Mouse (Mus musculus) kidney, adult 9 months (tissue): ENCODE data around the gene Borcs6.

Experiments used
- DNase-seq: peaks from one replicate; pipeline ENCODE4 v3.0.0; 2022

Borcs6 gene

DNA sequence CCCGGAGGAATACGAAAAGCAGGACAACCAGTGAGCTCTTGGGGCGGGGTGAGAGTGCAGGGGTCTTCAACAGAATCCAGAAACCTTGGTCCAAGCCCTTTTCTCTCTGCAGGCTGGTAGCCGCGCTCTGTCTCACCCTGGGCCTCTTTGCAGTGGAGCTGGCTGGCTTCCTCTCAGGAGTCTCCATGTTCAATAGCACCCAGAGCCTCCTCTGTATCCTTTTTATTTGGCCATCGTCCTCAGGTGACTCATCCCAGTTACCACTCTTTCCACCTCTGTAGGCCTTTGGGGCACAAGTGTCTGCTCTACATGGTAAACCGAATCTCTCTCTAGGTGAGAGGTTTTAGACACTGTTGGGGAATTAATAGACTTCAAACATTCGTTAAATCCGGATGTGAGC is 11.7 kb downstream of the Borcs6 start:
- DNase-seq = no peak

DNA sequence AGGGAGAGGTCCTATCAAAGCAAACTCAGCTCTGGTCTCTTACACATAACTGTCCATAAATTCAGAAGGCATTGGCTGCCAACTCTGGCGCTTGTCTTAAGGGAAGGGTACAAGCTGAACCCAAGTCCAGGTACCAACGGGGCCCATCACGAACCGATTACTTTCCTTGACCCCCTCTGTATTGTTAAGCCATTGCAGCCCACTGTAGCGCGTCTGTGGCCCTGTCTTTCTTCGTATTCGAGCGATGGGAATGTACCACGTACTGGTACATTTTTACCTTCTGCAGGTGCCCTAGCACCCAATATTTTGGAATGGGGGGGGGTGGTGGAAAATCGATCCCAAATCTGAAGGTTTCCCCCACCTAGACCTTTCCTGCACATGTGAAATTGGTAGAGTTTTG is 12.7 kb downstream of the Borcs6 start:
- no peak for DNase-seq

DNA sequence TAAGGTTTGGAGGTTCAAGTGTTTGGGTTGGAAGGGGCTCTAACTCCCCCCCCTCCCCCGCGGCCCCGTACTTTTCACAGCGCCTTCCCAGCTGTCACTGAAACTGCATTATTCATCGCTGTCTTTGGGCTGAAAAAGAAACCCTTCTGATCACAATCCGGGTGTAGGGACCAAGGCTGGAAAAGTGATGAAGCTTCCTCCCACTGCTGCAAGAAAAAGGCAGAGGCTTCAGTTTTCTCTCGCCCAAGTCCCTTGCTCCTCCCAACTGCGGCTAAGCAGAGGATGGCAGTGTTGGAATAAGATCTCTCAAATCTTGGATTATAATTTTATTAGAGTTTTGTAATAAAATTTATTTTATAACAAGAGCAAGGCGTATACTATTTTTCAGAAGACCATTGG is 13.1 kb downstream of the Borcs6 start:
- DNase-seq = no peak

DNA sequence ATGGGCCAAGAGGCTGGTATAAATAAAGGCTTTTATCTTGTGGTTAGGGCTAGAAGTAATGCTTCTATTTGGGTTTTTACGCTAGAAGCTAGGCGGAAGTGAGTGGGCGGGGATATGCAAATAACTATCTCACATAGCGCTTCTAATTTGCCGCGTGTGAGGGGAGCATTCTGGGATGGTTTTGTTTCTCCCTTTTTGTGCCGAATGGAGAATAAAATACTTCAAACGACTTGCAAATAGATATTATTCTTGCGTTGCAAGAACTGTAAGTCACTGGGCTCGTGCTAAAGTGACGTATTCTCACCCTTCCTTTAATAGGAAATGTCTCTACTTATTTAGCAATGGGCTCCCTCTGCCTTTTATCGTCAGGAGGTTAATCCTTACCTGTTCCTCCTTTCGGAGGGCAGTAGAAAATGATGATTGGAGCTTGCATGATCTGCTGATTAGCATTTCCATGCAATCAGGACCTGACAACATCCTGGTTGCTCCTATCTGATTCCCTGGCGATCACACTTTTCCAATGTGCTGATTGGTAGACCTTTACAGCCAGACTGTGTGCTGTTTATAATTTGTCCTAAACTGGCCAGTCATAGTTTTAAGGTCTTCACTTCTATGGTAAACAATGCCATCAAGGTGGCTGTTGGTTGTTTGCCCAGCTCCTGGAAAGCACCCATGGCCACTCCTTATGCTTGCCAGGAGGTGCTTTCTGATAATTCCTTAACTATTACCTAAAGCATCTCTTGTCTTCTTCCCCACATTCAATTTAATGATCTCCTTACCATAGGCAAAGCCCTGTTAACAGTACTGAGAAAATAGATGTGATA is 13.8 kb downstream of the Borcs6 start:
- DNase-seq = peak; percentile 96

DNA sequence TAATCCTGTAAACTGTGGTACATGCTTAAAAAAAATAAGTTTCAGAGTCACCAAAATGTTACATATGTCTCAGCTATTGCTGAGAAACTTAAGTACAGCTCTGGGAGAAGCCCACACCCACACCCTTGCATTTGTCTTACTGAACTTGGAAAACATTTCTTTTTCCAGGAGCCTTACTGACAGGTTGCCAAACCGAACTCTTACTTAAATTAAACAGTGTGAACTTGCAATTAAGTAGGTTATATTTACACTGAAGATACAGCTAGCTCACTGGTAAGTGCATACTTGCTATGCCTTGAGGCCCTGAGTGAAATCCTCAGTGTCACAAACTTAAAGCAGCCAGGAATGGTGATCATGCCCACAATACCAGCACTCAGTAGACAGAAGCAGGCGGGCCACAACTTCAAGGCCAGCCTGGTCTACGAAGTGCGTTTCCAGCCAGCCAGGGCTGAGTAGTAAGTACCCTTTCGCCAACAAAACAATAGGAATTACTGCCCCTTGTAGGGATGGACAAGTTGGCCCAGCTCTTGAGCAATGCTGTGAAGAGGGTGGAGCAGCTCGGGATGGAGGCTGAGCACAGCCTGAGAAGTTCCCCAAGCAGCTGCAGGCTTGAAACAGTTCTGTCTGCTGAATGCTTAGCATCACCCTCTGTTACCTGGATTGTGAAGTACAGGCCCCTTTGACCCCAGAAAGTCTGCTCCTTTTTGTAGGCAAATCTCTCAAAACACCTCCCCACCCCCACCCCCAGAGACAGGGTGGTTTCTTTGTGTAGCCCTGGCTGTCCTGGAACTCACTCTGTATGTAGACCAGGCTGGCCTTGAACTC is 14.6 kb downstream of the Borcs6 start:
- no peak for DNase-seq

DNA sequence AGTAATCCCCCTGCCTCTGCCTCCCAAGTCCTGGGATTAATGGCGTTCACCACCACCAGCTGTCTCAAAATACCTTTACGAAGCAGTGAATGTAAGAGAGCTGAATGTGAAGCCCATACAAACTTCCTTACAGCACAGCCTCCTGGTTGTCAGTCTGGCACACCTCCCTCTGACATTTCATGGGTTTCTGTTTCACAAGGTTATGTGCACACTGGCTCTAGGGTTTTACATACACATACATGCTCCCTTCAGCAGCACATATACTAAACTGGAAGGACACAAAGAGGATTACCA is 15.2 kb downstream of the Borcs6 start:
- DNase-seq = no peak

DNA sequence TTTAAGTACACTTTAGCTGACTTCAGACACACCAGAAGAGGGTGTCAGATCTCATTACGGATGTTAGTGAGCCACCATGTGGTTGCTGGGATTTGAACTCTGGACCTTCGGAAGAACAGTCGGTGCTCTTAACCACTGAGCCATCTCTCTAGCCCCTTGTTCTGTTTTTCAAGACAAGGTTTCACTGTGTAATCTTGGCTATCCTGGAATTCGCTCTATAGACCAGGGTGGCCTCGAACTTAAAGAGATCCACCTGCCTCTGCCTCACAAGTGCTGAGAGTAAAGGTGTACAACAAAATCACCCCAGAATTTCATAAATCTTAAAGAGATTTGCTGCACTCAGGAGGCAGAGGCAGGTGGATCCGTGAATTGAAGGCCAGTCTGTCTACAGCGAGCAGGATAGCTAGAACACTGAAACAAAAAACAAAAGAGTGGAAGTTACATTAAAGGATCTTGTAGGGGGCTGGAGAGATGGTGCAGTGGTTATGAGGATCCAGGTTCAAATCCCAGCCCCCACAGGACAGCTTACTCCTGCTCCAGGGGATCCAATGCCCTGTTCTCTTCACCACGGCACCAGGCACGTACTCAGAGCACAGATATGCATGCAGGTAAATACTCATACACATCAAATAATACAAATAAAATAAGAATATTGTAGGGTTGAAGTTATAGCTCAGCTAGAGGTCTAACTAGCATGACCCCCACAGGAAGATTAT is 16.4 kb downstream of the Borcs6 start:
- no peak for DNase-seq

DNA sequence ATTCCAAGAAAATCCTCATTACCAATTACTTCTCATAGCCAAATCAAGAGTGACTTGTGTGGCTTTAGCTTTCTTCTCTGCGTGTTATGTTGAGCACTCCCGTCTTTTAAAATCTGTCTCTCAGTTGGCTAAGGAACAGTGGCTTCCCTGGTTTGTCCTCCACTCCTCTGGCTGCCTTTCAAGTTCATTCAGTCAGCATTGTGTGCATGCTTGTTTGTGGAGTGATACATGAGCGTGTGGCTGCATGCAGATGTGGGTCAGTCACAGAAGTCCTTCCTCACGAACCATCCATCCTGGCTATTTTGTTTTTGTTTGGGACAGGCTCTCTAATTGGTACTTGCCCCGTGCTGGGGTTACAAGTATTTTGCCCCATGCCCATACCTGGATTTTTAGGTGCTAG is 17.1 kb downstream of the Borcs6 start:
- no peak for DNase-seq

DNA sequence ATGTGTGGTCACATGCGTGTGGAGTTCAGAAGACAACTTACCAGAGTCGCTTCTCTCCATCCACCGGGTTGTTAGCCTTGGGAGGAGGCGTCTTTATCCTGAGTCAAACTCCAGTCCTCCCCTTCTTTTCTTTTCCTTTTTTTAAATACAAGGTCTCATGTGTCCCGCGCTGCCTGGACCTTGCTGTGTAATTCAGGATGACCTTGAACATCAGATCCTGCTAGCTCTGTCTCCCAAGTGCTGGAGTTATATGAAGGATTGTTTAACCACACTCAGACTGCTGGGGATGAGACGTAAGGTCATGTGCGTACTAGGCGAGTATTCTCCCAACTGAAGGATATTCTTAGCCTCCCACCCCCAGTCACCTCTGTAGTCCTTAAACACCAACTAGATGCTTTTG is 17.8 kb downstream of the Borcs6 start:
- no peak for DNase-seq

DNA sequence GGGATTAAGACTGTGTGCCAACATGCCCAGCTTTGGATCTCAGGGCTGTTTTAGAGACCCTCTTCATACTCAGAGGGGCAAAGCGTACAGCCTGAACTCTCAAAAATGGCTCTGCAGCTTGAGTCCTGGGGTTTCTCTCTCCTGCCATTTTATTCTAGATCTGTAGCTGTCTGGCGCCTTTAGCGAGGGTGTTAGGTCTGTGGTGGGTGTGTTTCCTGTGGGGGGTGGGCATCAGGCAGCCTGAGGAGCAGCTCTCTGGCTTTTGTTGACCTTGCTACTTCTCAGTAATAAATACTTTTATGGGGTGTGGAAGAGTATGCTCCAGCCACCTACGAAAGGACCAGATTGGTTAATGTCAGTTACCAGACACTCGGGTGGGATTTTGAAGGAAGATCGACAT is 18.5 kb downstream of the Borcs6 start:
- DNase-seq = no peak

DNA sequence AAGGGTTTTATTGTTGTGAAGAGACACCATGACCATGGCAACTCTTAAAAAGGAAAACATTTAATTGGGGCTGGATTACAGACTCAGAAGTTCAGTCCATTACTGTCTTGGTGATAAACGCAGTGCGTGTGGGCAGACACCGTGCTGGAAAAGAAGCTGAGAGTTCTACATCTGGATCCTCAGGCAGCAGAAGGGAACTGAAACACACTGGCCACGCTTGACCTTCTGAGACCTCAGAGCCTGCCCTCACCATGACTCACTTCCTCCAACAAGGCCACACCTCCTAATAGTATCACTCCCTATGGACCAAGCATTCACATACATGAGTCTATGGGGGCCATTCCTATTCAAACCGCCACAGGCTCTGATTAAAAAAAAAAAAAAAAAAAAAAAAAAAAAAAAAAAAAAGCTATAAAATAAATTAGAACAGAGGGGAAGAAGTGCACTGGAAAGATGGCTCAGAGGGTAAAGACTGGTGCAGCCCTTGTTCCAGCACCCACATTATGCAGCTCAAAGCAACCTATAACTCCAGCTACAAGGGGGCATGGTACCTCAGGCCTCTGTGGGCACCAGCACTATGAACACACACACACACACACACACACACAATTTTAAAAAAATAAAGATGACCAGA is 19.4 kb downstream of the Borcs6 start:
- no peak for DNase-seq

DNA sequence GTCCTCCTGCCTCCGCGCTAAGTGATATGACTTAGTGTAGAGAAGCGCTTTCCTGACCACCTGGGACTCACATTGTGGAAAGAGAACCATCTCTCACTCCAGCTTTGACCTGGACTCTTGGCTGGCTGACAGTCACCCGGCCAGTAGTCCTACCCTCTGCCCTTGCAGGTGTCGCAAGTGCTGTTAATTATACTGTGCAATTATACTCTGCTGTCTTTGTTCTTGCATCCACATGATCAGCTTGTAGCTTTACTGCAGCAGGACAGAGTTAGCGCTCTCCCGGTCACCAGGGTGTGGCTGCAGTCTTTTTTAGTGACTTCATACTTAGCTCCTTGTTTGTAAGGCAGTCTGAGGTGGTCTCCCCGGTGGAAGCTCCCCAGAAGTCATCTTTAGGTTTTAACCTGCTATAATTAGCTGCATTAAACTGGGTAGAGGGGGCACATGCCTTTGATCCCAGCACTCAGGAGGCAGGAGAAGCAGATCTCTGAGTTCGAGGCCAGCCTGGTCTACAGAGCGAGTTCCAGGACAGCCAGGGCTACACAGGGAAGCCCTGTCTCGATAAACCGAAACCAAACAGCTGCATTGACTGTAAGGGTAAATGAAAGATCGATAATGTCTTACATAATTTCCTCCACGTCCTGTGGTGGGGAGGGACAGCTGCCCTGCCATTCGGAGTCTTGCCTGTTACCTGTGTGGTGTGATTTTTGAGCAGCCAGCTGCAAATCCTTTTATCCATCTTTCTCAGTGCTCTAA is 20.8 kb downstream of the Borcs6 start:
- peak; percentile 54 for DNase-seq

DNA sequence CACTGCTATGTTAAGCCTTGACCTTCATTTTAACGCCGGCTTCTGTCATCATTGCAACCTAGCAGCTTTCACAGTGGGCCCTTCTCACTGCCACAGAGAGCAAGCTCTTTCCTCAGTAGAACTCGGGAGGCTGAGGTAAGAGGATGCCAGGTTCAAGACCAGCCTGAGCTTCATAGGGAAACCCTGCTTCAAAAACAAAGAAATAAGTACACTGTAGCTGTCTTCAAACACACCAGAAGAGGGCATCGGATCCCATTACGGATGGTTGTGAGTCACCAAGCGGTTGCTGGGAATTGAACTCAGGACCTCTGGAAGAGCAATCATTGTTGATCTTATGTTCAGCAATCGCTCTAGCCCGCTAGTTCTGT is 21.3 kb downstream of the Borcs6 start:
- no peak for DNase-seq

DNA sequence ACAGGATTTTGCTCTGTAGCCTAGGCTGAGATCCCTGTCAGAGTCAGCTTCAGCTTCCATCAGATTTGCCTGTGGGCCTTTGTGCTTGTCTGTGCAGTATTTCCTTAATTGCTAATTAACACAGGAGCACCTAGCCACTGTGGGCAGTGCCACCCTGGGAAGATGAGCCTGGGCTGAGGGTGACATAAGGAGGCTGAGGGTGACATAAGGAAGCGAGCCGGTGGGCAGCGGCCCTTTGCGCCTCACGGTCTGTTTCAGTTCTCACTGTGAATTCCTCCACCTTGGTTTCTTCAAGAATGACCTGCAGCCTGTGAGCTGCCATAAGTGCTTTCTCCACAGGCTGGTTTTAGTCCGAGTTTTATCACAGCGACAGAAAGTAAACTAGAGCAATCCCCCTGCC is 22.1 kb downstream of the Borcs6 start:
- no peak for DNase-seq

DNA sequence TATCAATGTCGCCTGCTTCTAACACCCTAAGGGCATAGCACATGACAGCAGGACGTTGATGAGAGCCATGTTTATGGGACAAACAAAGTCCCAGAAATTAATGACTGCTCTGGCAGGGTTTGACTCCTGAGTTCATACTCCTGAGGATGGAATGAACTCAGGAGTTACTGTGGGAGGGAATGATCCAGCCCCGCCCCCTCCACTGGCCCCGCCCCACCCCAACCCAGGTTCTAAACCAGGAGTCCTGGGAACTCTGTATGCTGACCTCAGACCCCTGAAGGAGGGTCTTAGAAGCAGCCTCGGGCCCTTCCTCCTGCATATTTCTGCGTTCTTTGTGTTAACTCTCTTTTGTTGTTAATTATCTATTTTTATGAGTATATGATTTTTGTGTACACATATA is 26.1 kb downstream of the Borcs6 start:
- no peak for DNase-seq

DNA sequence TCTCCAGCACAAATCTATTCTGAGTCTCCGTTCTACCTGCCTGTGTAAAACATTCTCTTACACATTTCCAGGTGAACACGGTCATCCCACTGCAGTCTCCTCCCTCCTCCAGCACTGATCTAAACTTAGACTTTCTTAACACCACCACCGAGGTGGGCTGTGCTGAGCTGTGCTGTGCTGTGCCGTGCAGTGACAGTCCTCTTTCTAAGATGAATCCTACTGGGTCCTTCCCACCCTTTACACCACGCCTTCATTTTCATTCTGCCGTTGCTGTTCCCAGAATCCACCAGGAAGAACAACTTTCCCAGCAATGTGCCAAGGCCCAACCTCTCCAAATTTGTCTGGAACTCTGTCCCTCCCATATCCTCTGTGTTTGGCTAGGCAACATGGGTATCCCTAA is 26.9 kb downstream of the Borcs6 start:
- DNase-seq = no peak

DNA sequence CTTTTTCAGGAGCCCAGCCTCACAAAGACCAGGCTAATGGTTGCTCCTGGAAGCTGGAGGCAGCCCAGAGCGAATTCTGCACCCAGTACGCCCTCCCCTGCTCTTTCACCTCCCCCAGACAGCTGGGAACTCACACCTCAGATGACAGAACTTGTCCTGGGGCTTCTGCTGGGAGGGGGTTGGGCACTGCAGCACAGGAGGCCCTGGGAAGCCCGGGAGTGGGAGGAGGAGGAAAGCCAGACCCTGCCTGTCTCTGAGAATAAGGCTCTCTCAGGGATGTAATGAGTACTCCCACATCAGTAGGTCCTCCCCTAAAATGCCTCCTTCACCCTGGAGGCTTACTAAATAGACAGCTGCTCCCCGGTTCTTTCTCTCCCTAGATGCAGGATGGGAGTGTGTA is 27.6 kb downstream of the Borcs6 start:
- no peak for DNase-seq

DNA sequence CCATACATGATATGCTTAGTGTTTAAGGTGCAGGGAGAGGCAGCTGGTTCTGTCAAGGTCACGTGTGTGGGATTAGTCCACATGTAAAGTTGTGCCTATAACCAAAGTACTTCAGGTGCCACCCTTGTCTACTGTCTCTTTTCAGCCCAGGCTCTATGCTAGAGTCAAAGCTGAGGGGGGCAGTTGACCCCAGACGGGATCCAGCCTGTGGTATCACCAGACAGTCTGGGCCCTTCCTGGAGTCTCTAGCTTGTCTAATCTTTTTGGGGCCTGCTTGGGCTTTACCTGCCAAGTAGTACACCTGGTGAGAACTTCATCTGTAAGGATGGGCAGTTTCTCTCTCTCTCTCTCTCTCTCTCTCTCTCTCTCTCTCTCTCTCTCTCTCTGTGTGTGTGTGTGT is 28.1 kb downstream of the Borcs6 start:
- no peak for DNase-seq

DNA sequence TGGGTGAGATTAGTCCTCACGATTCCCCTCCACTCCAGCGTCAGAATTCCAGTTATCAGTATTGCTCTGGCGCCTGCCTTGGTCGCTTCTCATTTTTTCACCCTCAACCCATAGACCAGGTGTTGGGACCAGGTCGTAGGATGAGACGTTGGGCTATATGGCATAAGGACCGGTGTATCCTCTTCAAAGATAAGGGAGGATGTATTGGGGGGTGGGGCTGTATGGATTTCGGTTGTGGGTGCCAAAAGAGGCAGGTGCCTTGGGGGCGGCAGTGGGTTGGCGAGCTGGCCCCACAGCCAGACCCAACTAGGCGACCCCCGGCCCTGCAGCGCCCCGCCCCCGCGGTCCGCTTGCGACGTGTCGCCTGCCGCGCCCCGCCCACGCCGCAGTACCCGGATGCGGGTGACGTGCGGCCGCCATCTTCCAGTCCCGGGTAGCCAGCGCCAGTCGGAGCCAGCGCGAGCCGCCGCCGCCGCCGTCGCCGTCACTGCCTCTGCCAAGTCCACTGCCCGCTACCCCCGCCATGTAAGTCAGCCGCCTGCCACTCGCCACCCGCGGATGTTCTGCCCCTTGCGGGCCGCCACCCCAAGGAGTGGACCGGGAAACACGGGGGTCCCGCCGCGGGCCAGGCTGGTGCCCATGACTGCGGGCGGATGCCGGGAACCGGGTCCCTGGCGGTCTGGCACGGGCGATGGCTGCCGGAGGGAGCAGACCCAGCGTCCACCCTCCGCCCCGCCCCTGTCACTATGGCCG is 28.8 kb downstream of the Borcs6 start, which contains the start of gene Vamp2:
Gene Vamp2, plus strand, starts transcription at position 388 of the 753 bp plus-strand sequence.
- DNase-seq = peak; percentile 90

DNA sequence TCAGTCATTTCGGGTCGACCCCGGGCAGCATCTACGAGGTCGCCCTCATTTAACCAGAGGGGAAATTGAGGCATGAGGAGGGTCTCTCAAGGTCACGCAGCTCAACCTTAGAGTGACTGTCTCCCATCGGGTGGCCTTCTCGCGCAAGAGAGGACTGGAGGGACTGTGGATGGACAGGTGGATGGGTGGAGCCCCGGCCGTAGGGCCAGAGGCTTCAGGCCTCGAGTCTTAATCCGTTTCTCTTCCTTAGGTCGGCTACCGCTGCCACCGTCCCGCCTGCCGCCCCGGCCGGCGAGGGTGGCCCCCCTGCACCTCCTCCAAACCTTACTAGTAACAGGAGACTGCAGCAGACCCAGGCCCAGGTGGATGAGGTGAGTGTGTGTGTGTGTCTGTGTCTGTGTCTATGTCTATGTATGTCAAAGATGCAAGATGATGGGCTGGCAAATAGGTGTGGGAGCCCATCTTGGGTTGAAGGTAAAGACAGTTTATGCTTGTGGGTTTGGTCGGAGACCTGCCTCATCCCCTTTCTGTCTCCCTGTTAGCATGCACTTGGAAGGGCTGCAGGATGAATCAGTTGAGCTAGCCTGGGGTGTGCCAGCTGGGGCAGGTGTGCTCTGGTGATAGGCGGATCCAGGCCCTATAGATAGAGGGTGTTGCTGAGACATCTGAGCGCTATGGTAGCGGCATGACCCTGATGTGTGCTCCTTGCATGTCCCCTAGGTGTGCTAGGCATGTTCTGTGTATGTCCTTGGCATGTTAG is 29.5 kb downstream of the Borcs6 start:
- DNase-seq = no peak
